Mouse (Mus musculus) myocyte (in vitro differentiated cells): ENCODE results near the gene Gm6899.

Experiments
- CEBPB ChIP-seq: IDR thresholded peaks from 2 replicates; pipeline ENCODE4 v1.6.1; 2011; ENCODE audit warnings: mild to moderate bottlenecking, moderate library complexity; ENCODE audit not compliant: poor library complexity, insufficient read depth, severe bottlenecking
- MYOD1 ChIP-seq, 3 experiments: IDR thresholded peaks; one replicate each; pipeline ENCODE4 v1.6.1; 2011; ENCODE audit warnings: control low read depth in 2 of 3, low read depth in 2 of 3, mild to moderate bottlenecking in 2 of 3, moderate library complexity in 1 of 3; ENCODE audit not compliant: insufficient read length in 2 of 3, control insufficient read depth in 1 of 3
- POLR2A ChIP-seq: IDR thresholded peaks from one replicate; pipeline ENCODE4 v1.6.1; 2011; ENCODE audit warnings: low read depth, mild to moderate bottlenecking, control low read depth, moderate library complexity; ENCODE audit not compliant: insufficient read length

GRCm38 (mm10) chr11:26592395-26593053, 517 bp upstream of the Gm6899 start:
- TF ChIP-seq POLR2A (no peak), MYOD1 (IDR thresholded peaks at IDR 0.05; ENCODE audit: control insufficient read depth in 1 of 3, insufficient read length in 2 of 3, low read depth in 2 of 3) (no peak), CEBPB (no peak)
